Mouse (Mus musculus) G1E (cell line): ENCODE results near the gene Ptprt.

ENCODE experiments used
- CTCF ChIP-seq: IDR thresholded peaks from 2 replicates; pipeline ENCODE4 v1.5.1; 2012; ENCODE audit warnings: low read depth, low read length, inconsistent platforms, mixed read lengths
- GATA1 ChIP-seq: IDR thresholded peaks from 2 replicates; pipeline ENCODE4 v1.6.1; 2012; ENCODE audit warnings: borderline replicate concordance, low read length, inconsistent platforms, mixed read lengths

- TF ChIP-seq CTCF (no peak), GATA1 (no peak)
Observed at GRCm38 (mm10) chr2:161607372-161607771, 1053.6 kb downstream of the Ptprt start.
